Mouse (Mus musculus) ES-E14 (cell line): ENCODE results near the gene Havcr2.
"Not testable (repeated sequence)": the region's sequence is repeated elsewhere in the genome, so short reads cannot be mapped to it uniquely, and the experiment has no call there.

Experiments used
- ZC3H11A ChIP-seq: IDR thresholded peaks from 2 replicates; pipeline ENCODE4 v1.6.1; 2012; ENCODE audit warnings: low read depth, mild to moderate bottlenecking, inconsistent platforms, low read length, borderline replicate concordance
- ZNF384 ChIP-seq: IDR thresholded peaks from 2 replicates; pipeline ENCODE4 v1.6.1; 2012; ENCODE audit warnings: low read depth, low read length, inconsistent platforms

DNA sequence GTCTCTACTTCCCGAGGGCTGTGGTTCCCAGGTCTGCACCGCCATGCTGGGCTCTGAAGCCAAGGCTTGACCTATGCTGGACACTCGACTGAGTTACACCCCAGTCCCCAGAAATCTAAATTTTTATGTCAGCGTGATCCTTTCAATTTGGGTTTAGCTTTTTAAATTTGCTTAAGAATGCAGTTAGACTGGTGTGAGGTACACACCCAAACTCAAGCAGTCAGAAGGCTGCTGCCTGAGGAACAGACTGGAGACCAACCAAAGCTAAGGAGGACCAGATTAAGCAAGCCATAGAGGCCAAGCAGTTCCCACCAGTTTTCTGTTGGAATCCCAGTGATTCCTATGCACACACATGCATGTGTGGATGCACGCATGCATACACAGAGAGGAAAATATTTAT lies 66.6 kb downstream of the Havcr2 start:
- not testable (repeated sequence) for TF ChIP-seq ZNF384, ZC3H11A
